Mouse (Mus musculus) thymus, postnatal 10 days (tissue): ENCODE results near the gene Rmi1.
"Not testable (repeated sequence)": the region's sequence is repeated elsewhere in the genome, so short reads cannot be mapped to it uniquely, and the experiment has no call there.

Experiments
- DNase-seq, 2 experiments: peaks; one replicate each; pipeline ENCODE4 v3.0.0; 2021; ENCODE audit warnings: low spot score in 2 of 2

Gene Rmi1

GRCm38 (mm10) chr13:58402003-58402743, at the start of gene Rmi1:
TSS of gene Rmi1 (plus strand) at chr13:58402248.
- DNase-seq: peak; percentile 97 to 98

GRCm38 (mm10) chr13:58352996-58353395, 49.1 kb upstream of the Rmi1 start:
- no peak for DNase-seq

GRCm38 (mm10) chr13:58358629-58359303, 43.3 kb upstream of the Rmi1 start, which contains the start of gene Kif27:
TSS of gene Kif27 (minus strand) at chr13:58359122.
- peak; percentile 81 to 83 for DNase-seq

- no peak for DNase-seq
Measured at GRCm38 (mm10) chr13:58359304-58359653, 42.8 kb upstream of the Rmi1 start.

- no peak for DNase-seq
Measured at GRCm38 (mm10) chr13:58364353-58365175, 37.5 kb upstream of the Rmi1 start.

GRCm38 (mm10) chr13:58365179-58365578, 36.9 kb upstream of the Rmi1 start:
- not testable (repeated sequence) for DNase-seq

GRCm38 (mm10) chr13:58366373-58366772, 35.7 kb upstream of the Rmi1 start:
- DNase-seq: no peak

GRCm38 (mm10) chr13:58367641-58368040, 34.4 kb upstream of the Rmi1 start:
- DNase-seq: no peak

GRCm38 (mm10) chr13:58368835-58369234, 33.2 kb upstream of the Rmi1 start:
- no peak for DNase-seq

GRCm38 (mm10) chr13:58372278-58373152, 29.5 kb upstream of the Rmi1 start:
- DNase-seq: no peak

GRCm38 (mm10) chr13:58373153-58373470, 28.9 kb upstream of the Rmi1 start:
- DNase-seq: peak; percentile 39 to 58

GRCm38 (mm10) chr13:58384371-58384770, 17.7 kb upstream of the Rmi1 start:
- DNase-seq: no peak

- DNase-seq: peak; percentile 44 to 54
Measured at GRCm38 (mm10) chr13:58384779-58385546, 17.1 kb upstream of the Rmi1 start, which contains the start of gene 2210016F16Rik. TSS of gene 2210016F16Rik (minus strand) at chr13:58385225.

GRCm38 (mm10) chr13:58385547-58385920, 16.5 kb upstream of the Rmi1 start:
- DNase-seq: no peak

GRCm38 (mm10) chr13:58387948-58388347, 14.1 kb upstream of the Rmi1 start:
- DNase-seq: peak; percentile 73 to 83

- no peak for DNase-seq
Measured at GRCm38 (mm10) chr13:58388379-58388778, 13.7 kb upstream of the Rmi1 start.

- DNase-seq: no peak
Measured at GRCm38 (mm10) chr13:58389324-58389951, 12.6 kb upstream of the Rmi1 start.

- peak in 1 of 2 experiments; percentile 3 for DNase-seq
Measured at GRCm38 (mm10) chr13:58394392-58394791, 7.7 kb upstream of the Rmi1 start.

- peak in 1 of 2 experiments; percentile 3 for DNase-seq
Measured at GRCm38 (mm10) chr13:58397651-58398050, 4.4 kb upstream of the Rmi1 start.

GRCm38 (mm10) chr13:58400576-58400975, 1.5 kb upstream of the Rmi1 start:
- DNase-seq: no peak
